Mouse (Mus musculus) hindbrain, postnatal 0 days (tissue): ENCODE results near the gene Sirpa. TPM values are rescaled to one million over a fixed set of nuclear protein-coding genes. Genes with fewer than 3 reads are reported as not detected.

Experiments used
- ATAC-seq: fragments of 200-750 bp; cut with Nextera tagmentation; 2 replicates; pipeline ENCODE4 v1.8.0; 2017; ENCODE audit warnings: mild to moderate bottlenecking, moderate TSS enrichment, moderate library complexity
- DNase-seq: peaks from one replicate; pipeline ENCODE4 v3.0.0-alpha.2; 2015; ENCODE audit warnings: low spot score
- H3K27ac ChIP-seq: fragments of 300-500 bp; sonication (generic); 2 replicates; pipeline ENCODE4 v1.5.1; 2014; ENCODE audit warnings: mild to moderate bottlenecking
- H3K27me3 ChIP-seq: fragments of 300-500 bp; sonication (generic); 2 replicates; pipeline ENCODE4 v1.6.1; 2014; ENCODE audit warnings: low read length, mixed read lengths; ENCODE audit not compliant: insufficient read depth
- H3K36me3 ChIP-seq: fragments of 300-500 bp; sonication (generic); 2 replicates; pipeline ENCODE4 v1.6.1; 2014; ENCODE audit warnings: low read length, mixed read lengths; ENCODE audit not compliant: insufficient read depth
- H3K4me1 ChIP-seq: fragments of 300-500 bp; sonication (generic); 2 replicates; pipeline ENCODE4 v1.6.1; 2014; ENCODE audit warnings: antibody characterized with exemption, low read length, mixed read lengths; ENCODE audit not compliant: insufficient read depth
- H3K4me2 ChIP-seq: fragments of 300-500 bp; sonication (generic); 2 replicates; pipeline ENCODE4 v1.6.1; 2014; ENCODE audit warnings: low read depth, mild to moderate bottlenecking, low read length, moderate library complexity, mixed read lengths
- H3K4me3 ChIP-seq: fragments of 300-500 bp; sonication (generic); 2 replicates; pipeline ENCODE4 v1.5.1; 2014; ENCODE audit warnings: low read length
- H3K9ac ChIP-seq: fragments of 300-500 bp; sonication (generic); replicated peaks from 2 replicates; pipeline ENCODE4 v1.6.1; 2014; ENCODE audit warnings: mild to moderate bottlenecking, low read length, moderate library complexity, mixed read lengths
- H3K9me3 ChIP-seq: fragments of 300-500 bp; sonication (generic); 2 replicates; pipeline ENCODE4 v1.6.1; 2016; ENCODE audit warnings: low read length, mixed read lengths
- CTCF ChIP-seq: IDR thresholded peaks from 2 replicates; pipeline ENCODE4 v1.5.1; 2016; ENCODE audit warnings: antibody characterized with exemption, control low read depth, low read depth
- WGBS: fragments of 180-500 bp; shearing (Covaris S2); extraction: QIAGEN DNeasy Blood & Tissue Kit; methylation state at CpG from one replicate; pipeline ENCODE4 v1.1.7; 2014; 5-methylcytosine and 5-hydroxymethylcytosine counted together
- polyA plus RNA-seq: library from polyadenylated mRNA; unstranded; fragments of >200 nt; fragmentation: Nextera tagmentation; extraction: Ambion mirVana; gene quantifications from 2 replicates; pipeline ENCODE4 v1.2.1, GENCODE M21; 2015
- total RNA-seq: library from RNA; depleted of rRNA; stranded (reverse); fragments of >200 nt; gene quantifications from 2 replicates; pipeline ENCODE4 v1.2.3, GENCODE M21; 2014

Sirpa gene
- total and polyA plus RNA-seq, 2 experiments from 2014 or later: 35.8 to 87.7 TPM

DNA sequence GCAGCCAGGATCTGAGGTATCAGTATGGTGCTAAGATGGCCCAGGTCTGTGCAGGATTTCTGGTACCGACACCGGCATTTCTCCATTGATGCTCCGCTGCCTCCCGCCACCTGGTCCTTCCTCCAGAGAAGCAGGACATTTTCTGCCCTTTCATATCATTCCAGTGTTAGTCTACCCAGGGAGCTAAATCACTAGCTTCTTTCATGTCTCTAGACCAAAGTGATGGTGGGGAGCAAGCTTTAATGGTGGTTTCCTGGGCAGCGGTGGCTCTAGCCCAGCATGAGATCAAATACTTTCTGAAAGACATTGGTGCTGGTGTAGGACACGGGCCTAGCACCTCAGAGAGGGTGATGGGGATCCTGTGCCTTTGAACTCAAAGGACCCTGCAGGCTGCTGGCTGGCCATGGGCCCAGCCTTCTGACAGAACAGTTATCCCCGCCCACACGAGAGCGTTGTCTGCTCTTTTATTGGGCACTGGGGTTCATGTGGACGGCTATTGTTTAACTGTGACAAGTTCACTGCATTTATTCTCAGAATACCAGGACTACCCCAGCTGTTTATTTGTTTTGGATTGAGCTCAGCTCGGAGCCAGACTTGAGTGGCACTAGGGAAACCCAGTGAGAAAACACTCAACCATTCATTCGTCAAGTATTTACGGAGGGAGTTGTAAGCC, 31.7 kb downstream of the Sirpa start:
- ATAC-seq (peak; percentile 55; the same call in 1 of the 2 replicates), DNase-seq (peak; percentile 49)
- no peak for TF ChIP-seq CTCF
- Histone ChIP-seq H3K9me3 (no peaks in the 10 kb centered on the region), H3K36me3 (peaks cover 11% of the 10 kb centered on the region), H3K27me3 (no peaks in the 10 kb centered on the region), H3K4me2 (no peak overlapping the region), H3K4me1 (0 out of 2 replicates have a peak, but pooled peaks cover 3% of the 10 kb centered on the region), H3K4me3 (no peak overlapping the region), H3K9ac (no peak overlapping the region), H3K27ac (no peak overlapping the region)
- 43% methylated on average over 13 of the region's 13 CpGs for WGBS

DNA sequence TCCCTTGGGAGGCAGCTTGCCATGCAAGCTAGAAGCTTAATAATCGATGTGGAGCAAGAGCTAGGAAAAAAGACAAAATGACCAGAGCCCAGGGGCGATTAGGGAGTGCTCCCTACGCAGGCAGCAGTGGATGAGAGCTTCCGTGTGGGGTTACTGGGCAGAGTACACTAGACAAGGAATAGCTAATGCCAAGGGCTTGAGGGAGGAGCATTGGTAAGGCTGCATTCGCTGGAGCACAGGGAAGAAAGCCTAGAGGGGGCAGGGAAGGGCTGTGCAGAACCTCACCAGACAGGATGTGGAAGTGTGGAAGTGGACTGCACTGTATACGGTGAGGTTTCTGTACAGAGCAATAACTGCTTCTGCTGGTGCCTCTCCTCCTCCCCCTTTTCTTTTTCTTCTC, 32.3 kb downstream of the Sirpa start:
- H3K4me2 ChIP-seq: no peak overlapping the region

DNA sequence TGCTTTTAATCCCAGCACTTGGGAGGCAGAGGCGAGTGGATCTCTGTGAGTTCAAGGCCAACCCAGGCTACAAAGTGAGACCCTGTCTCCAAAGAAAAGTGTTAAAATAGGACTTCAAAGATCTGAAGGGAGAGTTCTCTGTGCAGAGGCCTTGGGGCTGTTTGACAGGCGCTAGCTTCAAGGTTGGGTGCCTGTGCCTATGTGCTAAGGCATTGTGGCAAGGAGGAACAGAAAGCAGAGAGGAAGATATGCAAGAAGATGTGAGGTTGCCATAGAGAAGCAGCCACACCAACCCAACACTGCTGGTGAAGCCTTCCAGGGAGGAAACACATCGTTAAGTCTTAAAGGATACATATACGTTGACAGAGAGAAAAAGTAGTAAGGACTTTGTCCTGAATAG, 33.2 kb downstream of the Sirpa start:
- Histone ChIP-seq H3K36me3 (peaks cover 5% of the 10 kb centered on the region), H3K27ac (no peak overlapping the region), H3K4me1 (0 out of 2 replicates have a peak, but pooled peaks cover 3% of the 10 kb centered on the region), H3K4me2 (no peak overlapping the region), H3K4me3 (no peak overlapping the region), H3K9me3 (no peaks in the 10 kb centered on the region), H3K9ac (no peak overlapping the region), H3K27me3 (no peaks in the 10 kb centered on the region)
- WGBS: 86% methylated on average over 4 of the region's 4 CpGs
- TF ChIP-seq CTCF: no peak
- ATAC-seq (no peak), DNase-seq (no peak)

More for the DNA sequence above, 32.3 kb downstream of the Sirpa start:
- WGBS: 53% methylated on average over 6 of the region's 6 CpGs
- Histone ChIP-seq H3K27me3 (no peaks in the 10 kb centered on the region), H3K4me3 (no peak overlapping the region), H3K4me1 (0 out of 2 replicates have a peak, but pooled peaks cover 3% of the 10 kb centered on the region), H3K9me3 (no peaks in the 10 kb centered on the region), H3K36me3 (peaks cover 7% of the 10 kb centered on the region), H3K9ac (no peak overlapping the region), H3K27ac (no peak overlapping the region)
- TF ChIP-seq CTCF: no peak
- ATAC-seq: peak; percentile 22; the same call in 1 of the 2 replicates
- DNase-seq: no peak

DNA sequence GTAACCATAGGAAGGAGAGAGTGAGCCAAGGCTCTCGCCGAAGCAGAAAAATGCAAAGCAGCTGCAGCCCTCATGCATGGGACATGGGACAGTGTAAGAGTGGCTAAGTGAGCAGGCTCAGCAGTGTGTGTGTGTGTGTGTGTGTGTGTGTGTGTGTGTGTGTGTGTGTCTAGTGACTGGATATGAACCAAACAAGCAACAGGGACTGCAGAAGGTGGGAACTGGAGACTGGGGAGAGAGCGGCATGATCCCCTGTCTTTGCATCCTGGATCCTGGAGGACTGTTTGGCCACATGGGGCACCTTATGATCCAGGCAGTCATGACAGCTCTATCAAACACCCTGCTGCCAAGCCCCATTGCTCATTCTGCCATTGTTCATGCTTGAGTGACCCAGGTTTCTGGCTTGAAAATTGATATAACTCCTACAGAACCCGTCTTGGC, 34.0 kb downstream of the Sirpa start:
- no peaks in the 10 kb centered on the region for H3K27me3 ChIP-seq
- no peak overlapping the region for H3K27ac ChIP-seq
- no peak overlapping the region for H3K9ac ChIP-seq
- peak; percentile 52 for ATAC-seq
- DNase-seq: peak; percentile 42
- WGBS: 44% methylated on average over 4 of the region's 4 CpGs
- no peak overlapping the region for H3K4me3 ChIP-seq
- TF ChIP-seq CTCF: no peak
- H3K4me1 ChIP-seq: 0 out of 2 replicates have a peak, but pooled peaks cover 3% of the 10 kb centered on the region
- H3K36me3 ChIP-seq: peaks cover 13% of the 10 kb centered on the region
- H3K4me2 ChIP-seq: no peak overlapping the region
- no peaks in the 10 kb centered on the region for H3K9me3 ChIP-seq

- H3K27me3 ChIP-seq: no peaks in the 10 kb centered on the region
- H3K36me3 ChIP-seq: peaks cover 13% of the 10 kb centered on the region
- no peak overlapping the region for H3K27ac ChIP-seq
- H3K9me3 ChIP-seq: no peaks in the 10 kb centered on the region
- WGBS: 81% methylated on average over 5 of the region's 5 CpGs
- no peak for TF ChIP-seq CTCF
- no peak overlapping the region for H3K9ac ChIP-seq
- 0 out of 2 replicates have a peak, but pooled peaks cover 3% of the 10 kb centered on the region for H3K4me1 ChIP-seq
- no peak overlapping the region for H3K4me3 ChIP-seq
- DNase-seq (no peak), ATAC-seq (no peak)
- H3K4me2 ChIP-seq: no peak overlapping the region
Observed at GRCm38 (mm10) chr2:129627133-129627532, 34.5 kb downstream of the Sirpa start.

DNA sequence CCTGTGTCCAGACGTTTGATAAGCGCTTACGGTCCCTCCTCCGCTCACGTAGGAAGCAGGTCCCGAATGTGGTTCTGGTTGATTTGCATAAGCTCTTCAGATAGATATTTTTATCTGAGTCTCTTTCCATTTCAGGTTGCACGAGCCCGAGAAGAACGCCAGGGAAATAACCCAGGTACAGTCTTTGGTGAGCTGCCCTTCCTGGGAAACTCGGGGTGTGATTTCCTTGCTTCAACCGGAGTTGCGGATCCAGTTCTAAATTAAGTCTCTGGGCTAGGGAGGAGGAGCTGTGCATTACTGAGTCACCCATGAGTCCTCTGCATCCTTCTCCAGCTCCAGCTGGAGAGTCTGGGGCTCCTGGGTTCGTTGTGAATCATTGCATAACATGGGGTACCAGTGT, 35.2 kb downstream of the Sirpa start:
- no peak overlapping the region for H3K27ac ChIP-seq
- no peak for DNase-seq
- no peaks in the 10 kb centered on the region for H3K27me3 ChIP-seq
- no peaks in the 10 kb centered on the region for H3K9me3 ChIP-seq
- WGBS: 84% methylated on average over 13 of the region's 13 CpGs
- no peak for ATAC-seq
- H3K4me2 ChIP-seq: no peak overlapping the region
- H3K4me3 ChIP-seq: no peak overlapping the region
- H3K9ac ChIP-seq: no peak overlapping the region
- 0 out of 2 replicates have a peak, but pooled peaks cover 3% of the 10 kb centered on the region for H3K4me1 ChIP-seq
- TF ChIP-seq CTCF: no peak
- H3K36me3 ChIP-seq: peaks cover 13% of the 10 kb centered on the region
